Mouse (Mus musculus): ENCODE results near the gene Wdr20. TPM values are rescaled to one million over a fixed set of nuclear protein-coding genes. Genes with fewer than 3 reads are reported as not detected.

Gene Wdr20
- polyA plus RNA-seq, 1 experiment = 15.0 TPM

GRCm38 (mm10) chr12:110796748-110797147 lies 59.0 kb downstream of the Wdr20 start:
- Histone ChIP-seq H3K27me3 (ENCODE audit: control insufficient read depth, insufficient read depth, low read length) (no peaks in the 10 kb centered on the region), H3K4me1 (ENCODE audit: control insufficient read depth, insufficient read depth, low read length) (no peaks in the 10 kb centered on the region), H3K4me3 (ENCODE audit: control insufficient read depth, low read depth, low read length) (no peak overlapping the region), H3K27ac (ENCODE audit: control insufficient read depth, insufficient read depth, low read depth, low read length) (no peak overlapping the region), H3K36me3 (ENCODE audit: control insufficient read depth, insufficient read depth, low read length) (no peaks in the 10 kb centered on the region; the same call in none of the 2 replicates)
- TF ChIP-seq CTCF (IDR thresholded peaks at IDR 0.05; ENCODE audit: control insufficient read depth, insufficient read depth, insufficient replicate concordance, low read depth, low read length) (no peak), POLR2A (IDR thresholded peaks at IDR 0.05; ENCODE audit: control insufficient read depth, low read depth, low read length) (no peak)

GRCm38 (mm10) chr12:110797202-110797601 lies 59.5 kb downstream of the Wdr20 start:
- Histone ChIP-seq H3K27ac (ENCODE audit: control insufficient read depth, insufficient read depth, low read depth, low read length) (no peak overlapping the region), H3K27me3 (ENCODE audit: control insufficient read depth, insufficient read depth, low read length) (no peaks in the 10 kb centered on the region), H3K36me3 (ENCODE audit: control insufficient read depth, insufficient read depth, low read length) (no peaks in the 10 kb centered on the region; the same call in none of the 2 replicates), H3K4me3 (ENCODE audit: control insufficient read depth, low read depth, low read length) (no peak overlapping the region), H3K4me1 (ENCODE audit: control insufficient read depth, insufficient read depth, low read length) (no peaks in the 10 kb centered on the region)
- TF ChIP-seq CTCF (IDR thresholded peaks at IDR 0.05; ENCODE audit: control insufficient read depth, insufficient read depth, insufficient replicate concordance, low read depth, low read length) (no peak), POLR2A (IDR thresholded peaks at IDR 0.05; ENCODE audit: control insufficient read depth, low read depth, low read length) (no peak)

- TF ChIP-seq POLR2A (IDR thresholded peaks at IDR 0.05; ENCODE audit: control insufficient read depth, low read depth, low read length) (no peak), CTCF (IDR thresholded peaks at IDR 0.05; ENCODE audit: control insufficient read depth, insufficient read depth, insufficient replicate concordance, low read depth, low read length) (no peak)
- no peaks in the 10 kb centered on the region for H3K4me1 ChIP-seq (ENCODE audit: control insufficient read depth, insufficient read depth, low read length)
- H3K4me3 ChIP-seq (ENCODE audit: control insufficient read depth, low read depth, low read length) = no peak overlapping the region
- H3K36me3 ChIP-seq (ENCODE audit: control insufficient read depth, insufficient read depth, low read length) = no peaks in the 10 kb centered on the region; the same call in none of the 2 replicates
- H3K27me3 ChIP-seq (ENCODE audit: control insufficient read depth, insufficient read depth, low read length) = no peaks in the 10 kb centered on the region
- H3K27ac ChIP-seq (ENCODE audit: control insufficient read depth, insufficient read depth, low read depth, low read length) = no peak overlapping the region
Measured at GRCm38 (mm10) chr12:110797842-110798431, 60.2 kb downstream of the Wdr20 start.

GRCm38 (mm10) chr12:110799226-110799625 lies 61.5 kb downstream of the Wdr20 start:
- H3K36me3 ChIP-seq (ENCODE audit: control insufficient read depth, insufficient read depth, low read length) = no peaks in the 10 kb centered on the region; the same call in none of the 2 replicates
- H3K27me3 ChIP-seq (ENCODE audit: control insufficient read depth, insufficient read depth, low read length) = no peaks in the 10 kb centered on the region
- H3K27ac ChIP-seq (ENCODE audit: control insufficient read depth, insufficient read depth, low read depth, low read length) = no peak overlapping the region
- no peaks in the 10 kb centered on the region for H3K4me1 ChIP-seq (ENCODE audit: control insufficient read depth, insufficient read depth, low read length)
- H3K4me3 ChIP-seq (ENCODE audit: control insufficient read depth, low read depth, low read length) = no peak overlapping the region
- TF ChIP-seq CTCF (IDR thresholded peaks at IDR 0.05; ENCODE audit: control insufficient read depth, insufficient read depth, insufficient replicate concordance, low read depth, low read length) (no peak), POLR2A (IDR thresholded peaks at IDR 0.05; ENCODE audit: control insufficient read depth, low read depth, low read length) (no peak)

- no peak overlapping the region for H3K4me3 ChIP-seq (ENCODE audit: control insufficient read depth, low read depth, low read length)
- H3K27ac ChIP-seq (ENCODE audit: control insufficient read depth, insufficient read depth, low read depth, low read length) = no peak overlapping the region
- no peaks in the 10 kb centered on the region for H3K4me1 ChIP-seq (ENCODE audit: control insufficient read depth, insufficient read depth, low read length)
- no peaks in the 10 kb centered on the region for H3K27me3 ChIP-seq (ENCODE audit: control insufficient read depth, insufficient read depth, low read length)
- TF ChIP-seq POLR2A (IDR thresholded peaks at IDR 0.05; ENCODE audit: control insufficient read depth, low read depth, low read length) (no peak; the same call in 1 of the 2 replicates), CTCF (IDR thresholded peaks at IDR 0.05; ENCODE audit: control insufficient read depth, insufficient read depth, insufficient replicate concordance, low read depth, low read length) (no peak)
- H3K36me3 ChIP-seq (ENCODE audit: control insufficient read depth, insufficient read depth, low read length) = no peaks in the 10 kb centered on the region; the same call in 1 of the 2 replicates
Measured at GRCm38 (mm10) chr12:110801876-110802464, 64.2 kb downstream of the Wdr20 start.

GRCm38 (mm10) chr12:110802674-110803297 lies 65.0 kb downstream of the Wdr20 start:
- H3K27ac ChIP-seq (ENCODE audit: control insufficient read depth, insufficient read depth, low read depth, low read length) = no peak overlapping the region
- no peak overlapping the region for H3K4me3 ChIP-seq (ENCODE audit: control insufficient read depth, low read depth, low read length)
- H3K36me3 ChIP-seq (ENCODE audit: control insufficient read depth, insufficient read depth, low read length) = no peaks in the 10 kb centered on the region; the same call in 1 of the 2 replicates
- no peaks in the 10 kb centered on the region for H3K4me1 ChIP-seq (ENCODE audit: control insufficient read depth, insufficient read depth, low read length)
- TF ChIP-seq CTCF (IDR thresholded peaks at IDR 0.05; ENCODE audit: control insufficient read depth, insufficient read depth, insufficient replicate concordance, low read depth, low read length) = no peak
- TF ChIP-seq POLR2A (IDR thresholded peaks at IDR 0.05; ENCODE audit: control insufficient read depth, low read depth, low read length) = no peak
- no peaks in the 10 kb centered on the region for H3K27me3 ChIP-seq (ENCODE audit: control insufficient read depth, insufficient read depth, low read length)

- TF ChIP-seq POLR2A (IDR thresholded peaks at IDR 0.05; ENCODE audit: control insufficient read depth, low read depth, low read length) (no peak), CTCF (IDR thresholded peaks at IDR 0.05; ENCODE audit: control insufficient read depth, insufficient read depth, insufficient replicate concordance, low read depth, low read length) (no peak)
- Histone ChIP-seq H3K36me3 (ENCODE audit: control insufficient read depth, insufficient read depth, low read length) (no peaks in the 10 kb centered on the region; the same call in 1 of the 2 replicates), H3K27ac (ENCODE audit: control insufficient read depth, insufficient read depth, low read depth, low read length) (no peak overlapping the region), H3K4me3 (ENCODE audit: control insufficient read depth, low read depth, low read length) (no peak overlapping the region), H3K27me3 (ENCODE audit: control insufficient read depth, insufficient read depth, low read length) (no peaks in the 10 kb centered on the region), H3K4me1 (ENCODE audit: control insufficient read depth, insufficient read depth, low read length) (no peaks in the 10 kb centered on the region)
Measured at GRCm38 (mm10) chr12:110804261-110804660, 66.5 kb downstream of the Wdr20 start.

Measured in testis, adult 2 months (tissue).